Mouse (Mus musculus): ENCODE results near the gene Rab19.
"Not testable (repeated sequence)": the region's sequence is repeated elsewhere in the genome, so short reads cannot be mapped to it uniquely, and the experiment has no call there.

Gene Rab19

DNA sequence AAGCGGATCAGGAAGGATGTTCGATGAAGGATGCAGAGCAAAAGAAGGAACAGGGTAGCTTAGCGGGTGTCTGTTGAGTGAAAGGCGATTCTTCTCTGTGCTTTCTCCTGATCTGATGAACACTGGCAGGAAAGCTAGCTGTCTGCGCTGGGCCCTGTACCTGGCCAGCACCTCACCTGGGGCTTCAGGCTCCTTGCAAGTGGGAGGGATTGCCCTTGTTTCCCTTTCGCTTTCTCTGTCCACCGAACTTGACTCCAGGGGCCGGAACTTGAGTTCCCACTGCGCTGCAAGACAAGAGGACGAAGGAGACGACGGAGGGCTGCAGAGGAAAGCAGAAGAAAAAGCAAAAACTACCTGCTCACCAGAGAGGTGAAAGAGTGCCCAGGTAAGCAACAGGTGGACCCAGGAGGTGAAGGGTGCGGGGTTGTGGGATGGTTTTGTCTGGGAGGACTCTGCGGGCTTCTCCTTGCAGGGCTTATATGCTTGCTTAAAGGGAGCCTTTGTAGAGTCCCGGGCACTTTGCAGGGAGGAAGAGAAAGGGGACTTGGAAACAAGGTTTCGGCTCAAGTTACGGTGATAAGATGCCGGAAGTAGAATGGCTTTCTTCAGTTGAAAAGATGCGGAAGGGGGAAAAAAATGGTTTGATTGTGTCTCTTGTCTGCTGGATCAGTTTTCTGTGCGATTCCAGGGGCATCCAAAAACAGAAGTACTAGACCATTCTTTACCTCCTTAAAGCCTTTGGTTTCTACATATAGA lies at the start of gene Rab19:
Gene Rab19 (plus strand): TSS at position 51 of the 756 bp plus-strand sequence.
- no peak for DNase-seq

DNA sequence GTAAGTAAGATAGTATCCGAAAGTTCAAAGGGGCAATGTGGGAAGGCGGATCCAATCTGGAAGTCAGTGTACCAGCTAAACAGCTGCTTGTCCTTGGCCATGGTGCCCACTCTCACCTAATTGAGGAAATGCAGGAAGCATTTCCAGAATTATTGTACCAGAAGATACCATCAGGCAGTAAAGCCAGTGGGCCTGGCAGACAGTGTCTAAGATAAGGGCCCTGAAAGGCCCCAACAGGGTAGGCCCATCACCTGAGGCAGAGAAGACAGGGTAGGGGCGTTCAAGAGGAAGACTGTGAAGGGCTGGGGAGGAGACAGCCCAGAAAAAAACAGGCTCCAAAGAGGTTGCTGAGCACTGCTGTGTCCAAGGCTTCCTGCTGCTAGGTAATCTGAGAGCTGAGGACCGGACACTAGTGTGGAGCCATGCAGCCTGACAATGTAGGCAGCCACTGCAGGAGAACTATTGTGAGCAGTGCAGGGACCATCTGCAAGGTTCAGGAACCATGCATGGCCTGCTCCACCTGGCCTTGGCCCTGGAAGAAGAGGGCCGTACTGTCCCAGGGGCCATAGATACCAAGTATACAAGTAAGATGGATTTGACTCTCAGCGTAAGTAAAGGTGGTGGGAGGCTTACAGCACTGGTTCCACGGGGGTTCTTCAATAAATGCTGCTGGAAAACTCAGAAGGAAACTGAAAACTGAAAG lies 48.8 kb upstream of the Rab19 start:
- DNase-seq: no peak

DNA sequence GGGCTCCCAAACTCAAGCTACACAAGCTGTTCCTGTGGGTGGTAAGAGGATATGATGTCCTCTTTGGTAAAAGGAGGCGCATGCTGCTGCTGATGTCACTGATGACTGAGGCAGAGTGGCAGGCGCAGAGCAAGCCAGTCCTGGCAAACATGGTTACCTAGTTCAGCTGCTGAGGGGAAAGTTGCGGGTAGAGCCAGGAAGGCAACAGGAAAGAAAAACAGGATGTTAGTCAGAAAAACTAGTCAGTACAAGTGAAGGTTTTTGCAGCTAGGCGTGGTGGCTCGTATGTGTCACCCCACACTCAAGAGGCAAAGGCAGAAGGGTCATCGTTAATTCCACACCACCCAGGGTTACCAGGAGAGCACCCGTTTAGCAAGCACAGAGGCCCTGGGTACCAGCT lies 46.8 kb upstream of the Rab19 start:
- DNase-seq: no peak

DNA sequence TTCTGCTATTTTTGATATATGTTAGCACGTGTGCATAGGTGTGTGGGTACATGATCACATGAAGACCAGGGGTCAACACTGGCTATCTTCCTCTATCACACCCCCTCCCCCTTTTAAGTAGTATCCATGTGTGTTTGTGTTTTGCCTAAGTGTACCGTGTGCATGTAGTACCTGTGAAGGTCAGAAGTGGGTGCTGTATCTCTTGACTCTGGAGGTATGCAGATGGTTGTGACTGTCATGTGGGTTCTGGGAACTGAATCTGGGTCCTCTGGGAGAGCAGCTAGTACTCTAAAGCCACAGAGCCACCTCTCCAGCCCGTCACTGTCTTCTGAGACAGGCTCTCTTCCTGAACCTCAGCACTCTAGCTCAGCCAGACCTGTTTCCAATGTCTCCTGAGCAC lies 46.1 kb upstream of the Rab19 start:
- no peak for DNase-seq

DNA sequence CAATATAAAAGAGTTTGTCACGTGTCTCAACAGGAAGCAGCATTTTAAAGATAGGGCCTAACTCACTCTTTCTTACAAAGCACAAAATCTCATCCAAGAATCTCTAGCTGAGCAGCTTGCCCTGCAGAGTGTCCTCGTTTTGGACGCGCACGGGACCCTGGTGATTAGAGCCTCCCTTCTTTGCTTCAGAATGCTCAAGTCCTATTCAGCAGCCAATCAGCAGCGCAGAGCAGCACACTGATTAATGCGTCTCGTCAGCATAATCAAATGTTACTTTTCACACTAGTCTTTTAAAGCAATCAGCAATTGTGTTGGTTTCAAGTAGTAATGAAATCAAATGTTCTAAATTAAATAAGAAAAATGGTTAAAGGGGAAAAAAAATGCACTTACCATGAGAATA lies 42.6 kb upstream of the Rab19 start:
- DNase-seq: no peak

DNA sequence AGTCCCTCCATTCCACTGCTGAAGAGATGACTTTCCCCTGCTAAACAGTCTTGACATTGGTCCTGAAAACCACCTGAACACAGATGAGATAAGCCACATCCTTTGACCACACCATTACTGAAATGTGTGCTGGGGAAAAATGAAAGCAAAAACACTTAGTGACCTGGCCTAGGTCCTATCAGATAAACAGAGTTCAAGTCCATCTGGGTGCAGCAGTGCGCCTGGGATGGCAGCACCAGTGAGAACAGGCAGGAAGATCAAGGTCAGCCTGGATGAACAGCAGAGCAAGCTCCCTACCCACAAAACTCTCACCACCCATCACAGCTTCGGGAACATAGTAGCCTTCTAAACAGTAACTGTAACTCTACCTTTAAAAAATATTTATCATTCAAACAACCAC lies 39.2 kb upstream of the Rab19 start:
- no peak for DNase-seq

DNA sequence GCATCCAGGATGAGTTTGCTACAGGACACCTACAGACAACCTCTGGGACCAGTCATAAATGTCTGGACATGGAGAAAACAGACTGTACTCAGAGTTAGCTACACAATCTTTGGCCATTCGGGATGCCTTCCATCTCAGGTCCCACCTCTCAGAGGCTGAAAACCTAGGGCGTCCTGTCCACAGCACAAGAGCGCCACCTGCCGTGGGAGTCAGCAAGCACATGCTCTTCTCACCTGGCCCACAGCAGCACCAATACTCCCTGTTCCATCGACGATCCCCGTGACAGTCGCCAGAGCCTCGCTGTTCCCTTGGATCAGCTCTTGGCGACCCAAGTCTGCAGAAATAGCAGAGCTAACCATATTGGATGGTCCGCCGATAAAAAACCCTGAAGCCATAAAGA lies 37.0 kb upstream of the Rab19 start:
- peak; percentile 87 to 91 for DNase-seq

DNA sequence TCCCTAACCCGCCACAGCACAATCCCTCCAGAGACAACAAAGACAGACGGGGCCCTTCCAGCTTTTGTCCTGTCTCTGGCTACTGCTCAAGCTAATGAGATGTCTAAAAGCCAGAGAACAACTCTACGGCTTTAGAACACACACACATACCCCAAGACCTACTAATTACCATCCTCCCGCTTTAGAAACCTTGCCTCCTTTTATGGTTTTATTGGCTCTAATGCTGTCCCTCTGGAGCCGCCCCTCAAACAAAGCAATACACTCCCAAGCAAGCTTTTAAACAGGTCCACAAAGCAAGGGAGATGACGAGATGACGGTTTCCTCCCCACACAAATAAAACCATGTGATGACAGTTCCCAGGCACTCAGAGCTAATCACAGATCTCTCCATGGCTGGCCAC lies 35.5 kb upstream of the Rab19 start:
- DNase-seq: no peak

DNA sequence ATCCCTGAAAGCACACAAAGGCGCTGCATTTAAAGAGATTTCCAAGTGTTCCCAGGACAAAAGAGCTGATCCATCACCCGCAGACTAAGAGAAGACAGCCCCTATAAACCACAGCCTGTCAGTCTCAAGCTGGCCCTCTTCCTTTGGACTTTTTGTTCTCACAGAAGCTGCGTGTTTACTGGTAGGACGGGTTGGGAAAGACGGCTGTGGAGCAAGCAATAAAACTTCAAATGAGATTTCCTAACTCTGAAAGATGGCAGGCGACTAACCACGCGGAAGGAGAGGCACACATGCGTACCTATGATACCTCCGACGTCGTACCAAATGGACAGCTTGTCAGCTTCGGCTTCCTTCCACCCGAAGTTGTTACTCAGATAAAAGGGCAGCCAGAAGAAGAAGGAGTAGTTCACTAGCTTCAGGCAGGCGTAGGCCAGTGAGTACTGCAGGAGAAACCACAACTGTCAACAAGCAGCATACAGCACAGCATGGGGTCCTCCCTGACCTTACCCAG lies 33.9 kb upstream of the Rab19 start:
- DNase-seq: no peak

DNA sequence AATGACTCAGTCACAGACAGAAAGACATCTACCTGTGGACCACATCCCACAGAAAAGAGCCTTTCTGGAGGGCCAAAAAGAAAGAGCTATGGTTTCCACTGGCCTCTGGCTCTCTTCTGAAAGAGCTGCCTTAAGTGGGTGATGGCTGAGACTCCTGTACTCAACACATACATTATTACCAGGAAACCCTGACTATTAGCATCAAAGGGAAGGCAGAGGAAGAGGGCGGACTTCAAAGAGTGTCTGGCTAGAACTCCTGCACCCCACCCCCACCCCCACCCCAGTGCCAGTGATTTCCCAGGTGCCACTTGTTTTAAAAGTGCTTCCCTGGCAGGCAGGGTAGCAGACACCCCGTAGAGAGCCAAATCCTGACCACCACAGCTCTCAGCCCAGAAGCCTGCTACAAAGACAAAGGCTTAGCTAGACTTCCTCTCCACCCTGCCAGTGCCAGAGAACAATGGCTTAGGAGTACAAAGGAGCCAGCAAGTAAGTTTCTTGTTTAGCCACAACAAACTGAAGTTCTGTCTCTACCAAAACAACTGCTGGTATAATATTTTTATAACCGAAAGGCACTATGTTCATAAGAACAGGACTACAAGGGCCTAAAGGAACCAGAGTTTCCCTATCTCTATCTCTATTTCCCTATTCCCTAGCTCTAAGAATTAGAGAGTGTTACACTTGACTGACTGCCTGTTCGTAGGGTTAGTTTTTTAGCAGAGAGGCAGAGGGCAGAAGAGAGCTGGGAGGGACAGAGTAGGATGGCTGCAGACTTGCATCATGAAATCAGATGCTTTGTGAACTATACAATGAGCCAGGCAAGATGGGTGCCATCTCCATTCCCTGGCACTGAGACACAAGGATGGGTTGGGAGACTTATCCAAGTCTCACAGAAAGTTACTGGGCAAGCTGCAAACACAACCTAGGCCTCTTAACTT lies 32.8 kb upstream of the Rab19 start:
- no peak for DNase-seq

DNA sequence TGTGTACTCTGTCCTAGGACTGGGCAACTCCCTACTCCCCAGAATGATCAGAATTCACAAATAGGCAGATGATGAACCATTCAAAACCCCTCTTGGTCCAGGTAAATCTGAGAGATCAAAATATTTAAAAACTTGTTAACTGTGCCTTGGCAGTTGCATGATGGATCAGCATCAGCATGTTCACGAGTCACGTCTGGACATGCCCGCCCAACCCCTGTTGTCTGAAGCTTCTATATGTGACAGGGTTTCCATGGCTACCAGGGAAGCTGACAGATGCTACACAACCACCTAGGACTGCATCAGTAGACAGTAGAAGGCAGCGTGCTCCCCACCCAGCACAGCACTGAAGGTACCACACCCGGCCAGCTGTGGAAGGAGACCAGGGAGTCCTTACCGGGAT lies 32.0 kb upstream of the Rab19 start:
- no peak for DNase-seq

DNA sequence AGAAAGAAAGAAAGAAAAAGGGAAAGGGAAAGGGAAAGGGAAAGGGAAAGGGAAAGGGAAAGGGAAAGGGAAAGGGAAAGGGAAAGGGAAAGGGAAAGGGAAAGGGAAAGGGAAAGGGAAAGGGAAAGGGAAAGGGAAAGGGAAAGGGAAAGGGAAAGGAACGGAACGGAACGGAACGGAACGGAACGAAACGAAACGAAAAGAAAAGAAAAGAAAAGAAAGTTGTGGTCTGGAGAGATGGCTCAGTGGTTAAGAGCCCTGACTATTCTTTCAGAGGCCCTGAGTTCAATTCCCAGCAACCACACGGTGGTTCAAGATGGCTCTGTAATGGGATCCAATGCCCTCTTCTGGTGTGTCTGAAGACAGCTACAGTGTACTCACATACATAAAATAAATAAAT lies 21.8 kb upstream of the Rab19 start:
- not testable (repeated sequence) for DNase-seq

DNA sequence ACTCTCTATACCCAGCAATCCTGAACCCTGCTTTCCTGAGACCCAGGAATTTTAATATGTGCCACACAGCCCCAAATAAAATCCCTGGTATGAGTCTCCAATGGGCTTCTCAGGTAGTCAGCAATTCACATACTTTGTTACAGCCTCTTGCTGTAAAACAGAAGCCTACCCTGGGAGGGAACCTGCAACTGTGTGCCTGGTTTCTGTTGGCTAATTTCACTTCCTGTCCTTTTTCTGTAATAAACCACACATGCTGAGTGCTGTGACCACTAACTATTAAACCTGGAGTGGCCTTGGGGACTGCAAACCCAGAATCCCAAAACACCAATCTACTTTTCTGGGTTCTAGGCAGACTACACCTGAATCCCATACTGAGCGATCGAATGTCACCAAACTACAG lies 18.3 kb upstream of the Rab19 start:
- DNase-seq: no peak

DNA sequence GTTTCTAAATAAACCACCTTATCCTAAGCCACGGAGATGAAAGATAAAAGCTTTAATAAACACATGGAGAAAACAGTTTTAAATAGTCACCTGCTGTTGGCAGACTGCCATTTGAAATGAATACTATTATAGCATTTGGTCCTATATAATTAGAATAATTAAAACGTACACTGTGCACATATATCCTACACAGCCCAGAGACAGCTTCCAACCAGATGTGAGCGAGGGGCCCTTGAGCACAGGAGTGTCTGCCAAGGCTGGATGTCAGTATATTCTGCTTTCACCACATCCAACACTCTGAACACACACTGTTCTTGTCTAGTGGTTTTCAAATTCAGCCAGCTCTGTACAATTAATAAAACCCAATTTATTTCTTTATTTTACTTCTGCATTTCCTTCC lies 11.3 kb upstream of the Rab19 start:
- no peak for DNase-seq

DNA sequence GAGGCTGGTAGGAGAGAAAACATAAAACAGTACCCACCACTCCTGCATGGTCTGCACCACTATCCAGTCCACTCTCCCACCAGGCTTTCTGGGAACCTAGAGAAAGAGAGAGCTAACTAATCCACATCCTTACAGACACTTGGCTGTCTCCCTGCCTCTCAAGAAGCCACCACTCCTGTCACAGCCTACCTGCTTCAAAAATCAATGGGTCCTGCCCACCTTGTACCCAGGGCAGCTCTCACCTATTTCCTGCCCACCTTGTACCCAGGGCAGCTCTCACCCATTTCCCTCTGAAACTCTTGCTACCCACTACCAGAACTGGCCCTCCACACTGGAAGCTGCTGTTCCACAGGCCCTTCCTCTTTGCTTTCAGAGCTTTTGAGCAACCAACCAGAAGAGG lies 8.9 kb upstream of the Rab19 start:
- DNase-seq: no peak

DNA sequence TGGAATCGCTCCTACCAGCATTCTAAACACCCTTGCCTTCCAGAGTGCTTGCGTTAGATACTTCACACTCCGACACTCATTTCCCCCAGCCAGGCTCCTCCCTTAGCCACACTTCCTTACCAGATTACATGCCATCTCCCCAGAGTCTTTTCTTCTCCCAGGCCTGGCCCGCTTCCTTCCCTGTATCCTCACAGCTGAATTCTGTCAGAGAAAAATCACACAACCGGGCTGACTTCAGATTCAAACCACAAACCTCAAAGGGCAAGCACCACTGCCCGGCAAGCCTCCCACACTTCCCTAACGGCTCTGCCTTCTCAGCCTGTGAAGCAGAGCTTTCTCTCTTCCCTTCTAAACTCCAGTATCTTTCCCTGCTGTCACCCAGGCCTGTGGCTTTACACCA lies 8.2 kb upstream of the Rab19 start:
- no peak for DNase-seq

DNA sequence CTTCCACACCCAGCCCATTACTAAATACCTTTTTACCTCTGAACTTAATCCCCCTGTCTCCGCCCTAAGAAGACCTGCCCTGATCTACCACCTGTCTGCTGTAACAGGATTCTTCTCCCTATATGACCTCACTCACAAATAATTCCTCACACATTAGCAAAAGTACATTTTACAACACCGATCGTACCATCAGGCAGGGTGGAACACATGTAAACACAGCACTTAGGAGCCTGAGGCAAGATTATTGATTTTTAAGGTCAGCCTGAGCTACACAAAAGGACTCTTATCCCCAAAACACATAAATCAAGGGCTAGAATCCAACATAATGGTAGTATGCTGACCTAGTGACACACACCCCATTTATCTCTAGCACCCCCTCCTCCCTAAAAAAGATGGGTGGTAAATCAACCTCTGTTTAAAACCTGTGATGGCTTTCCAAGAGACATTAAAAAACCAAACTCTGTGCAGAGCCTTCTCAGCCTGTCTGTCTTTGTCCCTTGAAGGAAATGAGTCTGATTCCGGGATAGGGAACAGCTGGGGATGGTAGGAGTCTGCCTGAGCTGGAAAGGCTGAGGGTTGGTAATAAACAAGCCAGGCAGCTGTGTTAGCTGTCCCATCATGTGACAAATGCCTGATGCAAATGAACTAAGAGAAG lies 7.5 kb upstream of the Rab19 start:
- no peak for DNase-seq

DNA sequence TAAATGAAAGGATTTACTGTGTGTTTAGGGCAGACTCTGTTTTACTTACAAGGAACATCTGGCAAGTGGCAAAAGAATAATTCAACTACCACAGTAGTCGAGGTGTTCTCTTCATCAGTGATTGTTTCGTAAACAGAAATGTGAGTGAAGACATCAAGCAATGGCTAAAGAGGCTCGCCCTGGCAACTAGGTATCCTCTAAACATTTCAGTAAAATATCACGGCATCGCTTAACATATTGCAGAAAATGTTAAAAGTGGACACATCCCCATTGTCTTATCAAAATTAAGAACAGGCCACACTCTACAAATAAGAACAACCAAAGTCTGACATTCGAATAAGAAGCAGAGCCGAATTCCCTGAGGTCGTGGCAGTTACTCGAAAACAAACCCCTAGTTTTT lies 4.2 kb upstream of the Rab19 start:
- DNase-seq: no peak

DNA sequence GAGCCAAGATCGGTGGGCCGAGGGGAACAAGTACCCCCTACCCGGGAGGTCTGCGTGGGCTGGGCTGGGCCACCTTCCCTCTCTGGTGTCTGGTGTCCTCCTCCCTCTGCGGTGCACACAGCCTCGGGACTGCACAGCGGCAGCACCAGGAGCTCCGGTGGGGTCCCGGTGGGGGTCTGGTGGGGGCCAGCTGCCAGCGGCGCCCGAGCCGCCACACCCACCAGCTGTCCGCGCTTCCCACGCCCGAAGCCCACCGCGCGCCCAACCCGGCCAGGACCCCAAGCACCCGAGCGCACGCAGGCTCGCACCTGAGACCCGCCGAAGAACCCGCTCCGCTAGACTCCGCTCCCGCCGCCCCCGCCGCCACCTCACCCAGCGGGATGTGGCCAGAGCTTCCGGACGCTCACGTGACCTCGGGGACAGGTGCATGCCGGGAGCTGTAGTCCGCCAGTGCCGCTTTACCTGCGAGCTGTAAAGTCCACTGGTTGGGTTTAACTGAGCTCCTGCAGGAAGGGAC lies 3.6 kb upstream of the Rab19 start, which contains the start of gene Slc37a3:
Gene Slc37a3 (minus strand): TSS at position 365 of the 517 bp plus-strand sequence.
- peak; percentile 89 to 91 for DNase-seq

DNA sequence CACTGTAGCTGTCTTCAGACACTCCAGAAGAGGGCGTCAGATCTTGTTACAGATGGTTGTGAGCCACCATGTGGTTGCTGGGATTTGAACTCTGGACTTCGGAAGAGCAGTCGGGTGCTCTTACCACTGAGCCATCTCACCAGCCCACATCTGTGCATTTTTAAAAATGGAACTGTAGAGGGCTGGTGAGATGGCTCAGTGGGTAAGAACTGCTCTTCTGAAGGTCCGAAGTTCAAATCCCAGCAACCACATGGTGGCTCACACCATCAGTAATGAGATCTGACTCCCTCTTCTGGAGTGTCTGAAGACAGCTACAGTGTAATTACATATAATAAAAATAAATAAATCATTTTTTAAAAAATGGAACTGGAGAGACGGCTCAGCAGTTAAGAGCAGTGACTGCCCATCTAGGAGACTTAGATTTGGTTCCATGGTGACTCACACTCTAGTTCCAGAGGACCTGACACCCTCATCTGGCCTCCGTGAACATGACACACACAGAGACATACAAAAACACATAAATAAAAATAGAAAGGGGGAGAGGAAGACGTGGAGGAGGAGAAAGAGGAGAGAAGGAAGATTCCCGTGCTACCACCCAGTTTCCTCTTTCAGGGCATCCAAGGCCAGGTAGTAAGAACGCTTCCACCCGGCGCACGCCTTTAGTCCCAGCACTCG lies 2.7 kb upstream of the Rab19 start:
- DNase-seq: not testable (repeated sequence)

DNA sequence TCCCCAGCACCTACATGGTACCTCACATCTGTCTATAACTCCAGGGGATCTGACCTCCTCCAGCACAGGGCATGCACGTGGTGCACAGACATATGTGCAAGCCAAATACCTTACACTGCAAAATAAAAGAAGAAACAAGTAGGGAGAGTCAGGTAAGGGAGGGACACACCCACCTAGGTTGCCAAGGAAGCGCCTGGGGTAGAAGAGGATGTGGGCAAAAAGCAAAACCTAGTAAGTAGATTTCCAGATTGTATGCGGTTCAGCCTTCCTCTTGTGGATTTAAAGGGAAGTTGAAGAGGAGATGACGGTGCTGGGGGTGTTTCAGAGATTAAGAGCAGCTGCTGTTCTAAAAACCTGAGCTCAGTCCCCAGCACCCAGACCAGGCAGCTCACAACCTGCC lies 1.8 kb upstream of the Rab19 start:
- no peak for DNase-seq

DNA sequence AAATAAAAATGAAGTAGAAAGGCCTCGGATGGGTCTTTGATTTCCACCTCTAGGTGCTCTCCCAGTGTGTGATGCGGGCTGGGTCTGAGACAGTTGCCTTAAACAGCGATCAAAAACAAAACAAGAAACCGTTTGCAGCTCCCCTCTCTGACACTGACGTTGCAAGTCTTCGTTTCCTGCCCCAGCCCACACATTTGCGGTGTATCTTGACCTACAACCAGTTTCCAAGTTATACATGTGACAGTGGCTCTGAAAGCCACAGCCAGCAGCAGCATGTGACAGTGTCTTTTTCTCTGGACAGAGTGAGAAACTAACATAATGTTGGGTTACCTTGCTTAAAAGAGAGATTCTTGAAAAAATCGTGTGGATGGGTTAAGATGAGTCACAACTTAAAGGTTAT lies 1.2 kb upstream of the Rab19 start:
- no peak for DNase-seq
